Mouse (Mus musculus) stomach, embryonic 16.5 days (tissue): Measurements from ENCODE around the gene Mtmr6. TPM values are rescaled to one million over a fixed set of nuclear protein-coding genes. Genes with fewer than 3 reads are reported as not detected.

Source experiments
- ATAC-seq: fragments of 200-750 bp; cut with Nextera tagmentation; 2 replicates; pipeline ENCODE4 v1.8.0; 2017; ENCODE audit warnings: moderate number of reproducible peaks, moderate TSS enrichment; ENCODE audit not compliant: insufficient read depth, low FRiP score
- H3K27ac ChIP-seq: fragments of 300-500 bp; sonication (generic); 2 replicates; pipeline ENCODE4 v1.5.1; 2014; ENCODE audit warnings: low read length
- H3K27me3 ChIP-seq: fragments of 300-500 bp; sonication (generic); 2 replicates; pipeline ENCODE4 v1.6.1; 2014; ENCODE audit warnings: low read length, control low read depth, mixed read lengths; ENCODE audit not compliant: control insufficient read depth, insufficient read depth
- H3K36me3 ChIP-seq: fragments of 300-500 bp; sonication (generic); 2 replicates; pipeline ENCODE4 v1.6.1; 2014; ENCODE audit warnings: low read length; ENCODE audit not compliant: control insufficient read depth, insufficient read depth
- H3K4me1 ChIP-seq: fragments of 300-500 bp; sonication (generic); 2 replicates; pipeline ENCODE4 v1.6.1; 2014; ENCODE audit warnings: low read length, control low read depth, mixed read lengths; ENCODE audit not compliant: control insufficient read depth, insufficient read depth
- H3K4me2 ChIP-seq: fragments of 300-500 bp; sonication (generic); 2 replicates; pipeline ENCODE4 v1.6.1; 2014; ENCODE audit warnings: low read depth, low read length, mixed read lengths
- H3K4me3 ChIP-seq: fragments of 300-500 bp; sonication (generic); replicated peaks from 2 replicates; pipeline ENCODE4 v1.5.1; 2014; ENCODE audit warnings: mild to moderate bottlenecking, low read length
- H3K9ac ChIP-seq: fragments of 300-500 bp; sonication (generic); 2 replicates; pipeline ENCODE4 v1.6.1; 2014; ENCODE audit warnings: low read length
- H3K9me3 ChIP-seq: fragments of 300-500 bp; sonication (generic); replicated peaks from 2 replicates; pipeline ENCODE4 v1.6.1; 2016; ENCODE audit warnings: low read length, control low read depth; ENCODE audit not compliant: control insufficient read depth
- WGBS: fragments of 180-500 bp; shearing (Covaris S2); extraction: QIAGEN DNeasy Blood & Tissue Kit; methylation state at CpG from one replicate; pipeline ENCODE4 v1.1.7; 2014; 5-methylcytosine and 5-hydroxymethylcytosine counted together
- polyA plus RNA-seq: library from polyadenylated mRNA; unstranded; fragments of >200 nt; fragmentation: Nextera tagmentation; extraction: Ambion mirVana; gene quantifications from 2 replicates; pipeline ENCODE4 v1.2.1, GENCODE M21; 2015

Gene Mtmr6
- polyA plus RNA-seq, 1 experiment from 2014 or later: 40.9 TPM

GRCm38 (mm10) chr14:60252004-60253000 lies 12.7 kb upstream of the Mtmr6 start:
- H3K4me1 ChIP-seq: peaks cover 14% of the 10 kb centered on the region
- WGBS: 19% methylated on average over 15 of the region's 15 CpGs
- no peak; the same call in 1 of the 2 replicates for ATAC-seq
- H3K36me3 ChIP-seq: no peaks in the 10 kb centered on the region
- H3K27ac ChIP-seq: peak overlapping the region; percentile 94
- H3K4me2 ChIP-seq: peak overlapping the region; percentile 77
- peak overlapping the region; percentile 95 for H3K9ac ChIP-seq
- no peaks in the 10 kb centered on the region for H3K9me3 ChIP-seq
- no peaks in the 10 kb centered on the region for H3K27me3 ChIP-seq
- peak overlapping the region; percentile 94 for H3K4me3 ChIP-seq

GRCm38 (mm10) chr14:60253466-60253865 lies 11.6 kb upstream of the Mtmr6 start:
- WGBS: 91% methylated on average over 3 of the region's 3 CpGs
- Histone ChIP-seq H3K4me1 (peaks cover 14% of the 10 kb centered on the region), H3K27ac (no peak overlapping the region), H3K36me3 (no peaks in the 10 kb centered on the region), H3K9ac (no peak overlapping the region), H3K4me3 (no peak overlapping the region), H3K27me3 (no peaks in the 10 kb centered on the region), H3K4me2 (no peak overlapping the region), H3K9me3 (no peaks in the 10 kb centered on the region)
- ATAC-seq: no peak

- Histone ChIP-seq H3K9me3 (no peaks in the 10 kb centered on the region), H3K9ac (no peak overlapping the region), H3K27me3 (no peaks in the 10 kb centered on the region), H3K36me3 (no peaks in the 10 kb centered on the region), H3K4me1 (peaks cover 11% of the 10 kb centered on the region), H3K27ac (no peak overlapping the region), H3K4me3 (no peak overlapping the region), H3K4me2 (no peak overlapping the region)
- ATAC-seq: no peak
Measured at GRCm38 (mm10) chr14:60254774-60255173, 10.3 kb upstream of the Mtmr6 start.

GRCm38 (mm10) chr14:60256356-60256755 lies 8.7 kb upstream of the Mtmr6 start:
- WGBS: 31% methylated on average over 3 of the region's 3 CpGs
- no peak overlapping the region for H3K27ac ChIP-seq
- no peak overlapping the region for H3K4me2 ChIP-seq
- no peaks in the 10 kb centered on the region for H3K36me3 ChIP-seq
- no peak overlapping the region for H3K4me3 ChIP-seq
- no peak overlapping the region for H3K9ac ChIP-seq
- H3K27me3 ChIP-seq: no peaks in the 10 kb centered on the region
- no peak for ATAC-seq
- H3K9me3 ChIP-seq: no peaks in the 10 kb centered on the region
- H3K4me1 ChIP-seq: peaks cover 5% of the 10 kb centered on the region

GRCm38 (mm10) chr14:60257101-60257500 lies 7.9 kb upstream of the Mtmr6 start:
- Histone ChIP-seq H3K4me3 (no peak overlapping the region), H3K9me3 (no peaks in the 10 kb centered on the region), H3K4me2 (no peak overlapping the region), H3K27me3 (no peaks in the 10 kb centered on the region), H3K36me3 (no peaks in the 10 kb centered on the region), H3K4me1 (peaks cover 5% of the 10 kb centered on the region), H3K9ac (no peak overlapping the region), H3K27ac (no peak overlapping the region)
- peak; percentile 50; the same call in 1 of the 2 replicates for ATAC-seq
- 39% methylated on average over 4 of the region's 4 CpGs for WGBS

GRCm38 (mm10) chr14:60257851-60258250 lies 7.2 kb upstream of the Mtmr6 start:
- H3K27ac ChIP-seq: no peak overlapping the region
- H3K4me3 ChIP-seq: no peak overlapping the region
- 88% methylated on average over 1 of the region's 1 CpGs for WGBS
- H3K4me1 ChIP-seq: no peaks in the 10 kb centered on the region
- H3K27me3 ChIP-seq: no peaks in the 10 kb centered on the region
- no peaks in the 10 kb centered on the region for H3K36me3 ChIP-seq
- no peak overlapping the region for H3K9ac ChIP-seq
- ATAC-seq: no peak
- H3K4me2 ChIP-seq: no peak overlapping the region
- H3K9me3 ChIP-seq: no peaks in the 10 kb centered on the region

GRCm38 (mm10) chr14:60262316-60262715 lies 2.7 kb upstream of the Mtmr6 start:
- H3K4me2 ChIP-seq: no peak overlapping the region
- peak overlapping the region; percentile 23; the same call in 1 of the 2 replicates for H3K9ac ChIP-seq
- no peak overlapping the region for H3K27ac ChIP-seq
- H3K9me3 ChIP-seq: no peaks in the 10 kb centered on the region
- H3K36me3 ChIP-seq: no peaks in the 10 kb centered on the region
- ATAC-seq: no peak
- H3K4me1 ChIP-seq: peaks cover 11% of the 10 kb centered on the region
- H3K27me3 ChIP-seq: no peaks in the 10 kb centered on the region
- WGBS: 41% methylated on average over 7 of the region's 7 CpGs
- H3K4me3 ChIP-seq: no peak overlapping the region

- ATAC-seq: no peak
- WGBS: 77% methylated on average over 6 of the region's 6 CpGs
- no peaks in the 10 kb centered on the region for H3K36me3 ChIP-seq
- H3K27me3 ChIP-seq: no peaks in the 10 kb centered on the region
- H3K4me1 ChIP-seq: peaks cover 22% of the 10 kb centered on the region
- H3K9me3 ChIP-seq: no peaks in the 10 kb centered on the region
- H3K4me2 ChIP-seq: no peak overlapping the region
- H3K9ac ChIP-seq: no peak overlapping the region
- no peak overlapping the region for H3K4me3 ChIP-seq
- no peak overlapping the region for H3K27ac ChIP-seq
Measured at GRCm38 (mm10) chr14:60269333-60269732, 4.3 kb downstream of the Mtmr6 start.

- no peak for ATAC-seq
- H3K36me3 ChIP-seq: no peaks in the 10 kb centered on the region
- WGBS: 68% methylated on average over 6 of the region's 6 CpGs
Measured at GRCm38 (mm10) chr14:60273346-60273745, 8.3 kb downstream of the Mtmr6 start.

More at GRCm38 (mm10) chr14:60273346-60273745, 8.3 kb downstream of the Mtmr6 start:
- Histone ChIP-seq H3K27ac (peak overlapping the region; percentile 25; the same call in 1 of the 2 replicates), H3K27me3 (no peaks in the 10 kb centered on the region), H3K4me3 (no peak overlapping the region), H3K4me1 (peaks cover 8% of the 10 kb centered on the region; the same call in 1 of the 2 replicates), H3K9ac (no peak overlapping the region), H3K4me2 (no peak overlapping the region), H3K9me3 (no peaks in the 10 kb centered on the region)
